Mouse (Mus musculus) small intestine, adult 2 months (tissue): ENCODE data around the gene Dennd5b.

Experiments
- CTCF ChIP-seq: fragments of 200-500 bp; IDR thresholded peaks from 2 replicates; pipeline ENCODE4 v1.5.1; 2012; ENCODE audit warnings: low read depth, mild to moderate bottlenecking, control low read depth, inconsistent platforms, low read length, moderate library complexity, mixed read lengths; ENCODE audit not compliant: insufficient replicate concordance, insufficient read length; ENCODE audit errors: extremely low read depth
- POLR2A ChIP-seq: fragments of 200-500 bp; IDR thresholded peaks from 2 replicates; pipeline ENCODE4 v1.6.1; 2012; ENCODE audit warnings: low read depth, mild to moderate bottlenecking, control low read depth, inconsistent platforms, low read length, moderate library complexity

DNA sequence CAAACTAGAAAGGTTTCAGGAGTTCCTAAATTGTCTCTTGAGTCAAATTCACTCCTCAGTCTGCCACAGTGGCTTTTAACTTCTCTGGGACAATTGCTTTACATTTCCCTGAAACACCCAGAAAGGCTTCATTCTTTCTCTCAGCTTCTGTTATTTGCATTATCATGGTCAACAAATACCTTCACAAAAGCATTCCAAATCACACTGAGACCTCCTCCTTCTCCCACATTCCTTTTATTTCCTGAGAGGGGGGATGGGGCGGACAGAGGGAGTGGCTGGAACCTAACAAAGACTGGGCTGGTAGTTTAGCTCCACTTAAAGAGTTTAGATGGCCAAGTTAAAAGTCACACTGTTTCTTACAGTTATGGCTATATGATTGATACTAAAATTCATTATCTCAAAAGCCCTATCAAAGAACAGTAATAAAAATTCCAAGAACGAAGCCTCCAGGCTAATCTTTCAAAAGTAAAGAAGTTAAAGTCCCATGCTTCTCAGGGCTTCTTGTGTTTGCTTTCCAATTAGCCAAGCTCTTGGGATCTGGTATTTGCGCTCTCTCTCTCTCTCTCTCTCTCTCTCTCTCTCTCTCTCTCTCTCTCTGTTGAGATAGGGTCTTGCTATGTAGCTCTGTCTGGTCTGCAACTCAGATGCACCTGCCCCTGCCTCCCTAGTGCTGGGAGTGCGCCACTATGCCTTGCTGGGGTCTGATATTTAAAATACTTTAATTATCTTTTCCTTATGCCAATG lies 108.9 kb downstream of the Dennd5b start:
- TF ChIP-seq CTCF (no peak), POLR2A (no peak)
